Mouse (Mus musculus) bone marrow macrophage, adult 2 months (primary cell): ENCODE data around the gene Ip6k2.

ENCODE experiments used
- CTCF ChIP-seq: IDR thresholded peaks from 2 replicates; pipeline ENCODE4 v1.5.1; 2012; ENCODE audit warnings: low read depth, mild to moderate bottlenecking, low read length, moderate library complexity
- POLR2A ChIP-seq: IDR thresholded peaks from 2 replicates; pipeline ENCODE4 v1.6.1; 2012; ENCODE audit warnings: mild to moderate bottlenecking, low read depth, low read length, borderline replicate concordance

DNA sequence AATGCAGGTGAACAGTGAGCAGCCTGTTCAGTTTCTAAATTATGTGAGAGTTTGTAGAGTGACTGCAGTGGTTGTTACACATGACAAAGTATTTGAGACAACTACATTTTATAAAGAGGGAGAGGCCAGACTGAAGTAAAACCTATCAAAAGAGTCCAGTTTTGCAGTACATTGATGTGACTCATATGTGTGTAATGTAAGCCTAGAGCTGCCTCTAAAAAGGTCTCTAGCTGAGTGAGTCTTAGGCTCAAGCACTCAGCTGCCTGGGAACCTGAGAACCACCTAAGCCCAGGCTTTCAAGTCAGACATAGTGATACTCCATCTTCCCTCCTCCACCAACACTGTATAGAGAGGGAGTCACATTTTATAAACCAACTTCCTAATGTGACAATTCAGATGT, 49.0 kb upstream of the Ip6k2 start:
- TF ChIP-seq POLR2A, result no peak
- no peak for TF ChIP-seq CTCF
